Mouse (Mus musculus) ES-Bruce4 (cell line): ENCODE results near the gene Pitpnm3. TPM values are rescaled to one million over a fixed set of nuclear protein-coding genes. Genes with fewer than 3 reads are reported as not detected.

ENCODE experiments used
- H3K27ac ChIP-seq: 2 replicates; pipeline ENCODE4 v1.5.1; 2012; ENCODE audit warnings: low read length, inconsistent platforms; ENCODE audit not compliant: insufficient read depth
- H3K27me3 ChIP-seq: 2 replicates; pipeline ENCODE4 v1.6.1; 2012; ENCODE audit warnings: mild to moderate bottlenecking, low read length, inconsistent platforms; ENCODE audit not compliant: control insufficient read depth, poor library complexity, insufficient read depth, severe bottlenecking
- H3K36me3 ChIP-seq: 2 replicates; pipeline ENCODE4 v1.6.1; 2012; ENCODE audit warnings: inconsistent platforms, mild to moderate bottlenecking, low read length, moderate library complexity; ENCODE audit not compliant: control insufficient read depth, poor library complexity, insufficient read depth, severe bottlenecking
- H3K4me1 ChIP-seq: one replicate; pipeline ENCODE4 v1.8.1; 2011; ENCODE audit warnings: low read length; ENCODE audit not compliant: control insufficient read depth, insufficient read depth
- H3K4me3 ChIP-seq: 2 replicates; pipeline ENCODE4 v1.5.1; 2011; ENCODE audit warnings: low read depth, mild to moderate bottlenecking, low read length
- H3K9ac ChIP-seq: 2 replicates; pipeline ENCODE4 v1.6.1; 2012; ENCODE audit warnings: low read depth, mild to moderate bottlenecking, inconsistent platforms; ENCODE audit not compliant: poor library complexity, severe bottlenecking
- H3K9me3 ChIP-seq: replicated peaks from 2 replicates; pipeline ENCODE4 v1.6.1; 2012; ENCODE audit warnings: mild to moderate bottlenecking, low read length, inconsistent platforms; ENCODE audit not compliant: control insufficient read depth, poor library complexity, insufficient read depth, severe bottlenecking
- CTCF ChIP-seq: IDR thresholded peaks from one replicate; pipeline ENCODE4 v1.8.1; 2011; ENCODE audit warnings: low read depth, low read length
- EP300 ChIP-seq: IDR thresholded peaks from 2 replicates; pipeline ENCODE4 v1.6.1; 2011; ENCODE audit warnings: low read depth, low read length; ENCODE audit not compliant: insufficient read depth
- POLR2A ChIP-seq: IDR thresholded peaks from one replicate; pipeline ENCODE4 v1.8.1; 2011; ENCODE audit warnings: low read length; ENCODE audit not compliant: insufficient read depth
- polyA plus RNA-seq: library from polyadenylated mRNA; stranded (reverse); fragments of >200 nt; gene quantifications from 2 replicates; pipeline ENCODE4 v1.2.4, GENCODE M21; 2011; ENCODE audit warnings: low read depth; ENCODE audit not compliant: missing spikeins, insufficient read depth, insufficient read length

Pitpnm3 gene
- polyA plus RNA-seq, 1 experiment, result 0.42 TPM

GRCm38 (mm10) chr11:72133075-72133474 is 2.5 kb downstream of the Pitpnm3 start:
- H3K27me3 ChIP-seq, result peaks cover 18% of the 10 kb centered on the region
- no peak overlapping the region for H3K4me3 ChIP-seq
- H3K9me3 ChIP-seq, result no peaks in the 10 kb centered on the region
- H3K9ac ChIP-seq, result no peak overlapping the region
- H3K27ac ChIP-seq, result no peak overlapping the region
- H3K4me1 ChIP-seq, result no peaks in the 10 kb centered on the region
- no peaks in the 10 kb centered on the region for H3K36me3 ChIP-seq
- TF ChIP-seq CTCF, result no peak
- TF ChIP-seq EP300, result no peak
- no peak for TF ChIP-seq POLR2A

GRCm38 (mm10) chr11:72132266-72132665 is 3.3 kb downstream of the Pitpnm3 start:
- H3K27ac ChIP-seq, result no peak overlapping the region
- no peaks in the 10 kb centered on the region for H3K36me3 ChIP-seq
- TF ChIP-seq POLR2A (no peak), CTCF (no peak), EP300 (no peak)
- H3K9me3 ChIP-seq, result no peaks in the 10 kb centered on the region
- H3K9ac ChIP-seq, result no peak overlapping the region
- H3K27me3 ChIP-seq, result peaks cover 18% of the 10 kb centered on the region
- no peak overlapping the region for H3K4me3 ChIP-seq
- no peaks in the 10 kb centered on the region for H3K4me1 ChIP-seq

- no peaks in the 10 kb centered on the region for H3K9me3 ChIP-seq
- no peaks in the 10 kb centered on the region for H3K36me3 ChIP-seq
- peaks cover 18% of the 10 kb centered on the region for H3K27me3 ChIP-seq
- TF ChIP-seq EP300 (no peak), CTCF (no peak), POLR2A (no peak)
- no peak overlapping the region for H3K9ac ChIP-seq
- H3K27ac ChIP-seq, result no peak overlapping the region
- no peak overlapping the region for H3K4me3 ChIP-seq
- no peaks in the 10 kb centered on the region for H3K4me1 ChIP-seq
Measured at GRCm38 (mm10) chr11:72131697-72132096, 3.9 kb downstream of the Pitpnm3 start.

- TF ChIP-seq POLR2A, result no peak
- TF ChIP-seq CTCF, result no peak
- TF ChIP-seq EP300, result no peak
- H3K36me3 ChIP-seq, result no peaks in the 10 kb centered on the region
- H3K9me3 ChIP-seq, result no peaks in the 10 kb centered on the region
- H3K27me3 ChIP-seq, result peaks cover 13% of the 10 kb centered on the region
- H3K4me3 ChIP-seq, result no peak overlapping the region
- no peak overlapping the region for H3K9ac ChIP-seq
- no peak overlapping the region for H3K27ac ChIP-seq
- no peaks in the 10 kb centered on the region for H3K4me1 ChIP-seq
Measured at GRCm38 (mm10) chr11:72130905-72131304, 4.7 kb downstream of the Pitpnm3 start.

- Histone ChIP-seq H3K4me3 (no peak overlapping the region), H3K9me3 (no peaks in the 10 kb centered on the region), H3K4me1 (no peaks in the 10 kb centered on the region), H3K9ac (no peak overlapping the region), H3K27ac (no peak overlapping the region), H3K27me3 (peaks cover 9% of the 10 kb centered on the region), H3K36me3 (no peaks in the 10 kb centered on the region)
- TF ChIP-seq EP300 (no peak), POLR2A (no peak), CTCF (no peak)
Measured at GRCm38 (mm10) chr11:72130472-72130871, 5.1 kb downstream of the Pitpnm3 start.

GRCm38 (mm10) chr11:72130021-72130420 is 5.6 kb downstream of the Pitpnm3 start:
- no peak overlapping the region for H3K9ac ChIP-seq
- no peak overlapping the region for H3K27ac ChIP-seq
- no peak for TF ChIP-seq POLR2A
- no peak for TF ChIP-seq CTCF
- TF ChIP-seq EP300, result no peak
- no peaks in the 10 kb centered on the region for H3K36me3 ChIP-seq
- no peak overlapping the region for H3K4me3 ChIP-seq
- H3K9me3 ChIP-seq, result no peaks in the 10 kb centered on the region
- H3K27me3 ChIP-seq, result peaks cover 4% of the 10 kb centered on the region
- H3K4me1 ChIP-seq, result no peaks in the 10 kb centered on the region
